Mouse (Mus musculus) myocyte (in vitro differentiated cells): Measurements from ENCODE around the gene Etv5.

ENCODE experiments used
- TCF12 ChIP-seq: IDR thresholded peaks from one replicate; pipeline ENCODE4 v1.6.1; 2011; ENCODE audit warnings: mild to moderate bottlenecking, control low read depth; ENCODE audit not compliant: poor library complexity, insufficient read depth, severe bottlenecking
- USF1 ChIP-seq: IDR thresholded peaks from one replicate; pipeline ENCODE4 v1.6.1; 2011; ENCODE audit warnings: low read depth, mild to moderate bottlenecking, control low read depth, moderate library complexity

- TF ChIP-seq TCF12: no peak
- TF ChIP-seq USF1: no peak
Measured at GRCm38 (mm10) chr16:22411764-22412163, 27.8 kb downstream of the Etv5 start.
